Mouse (Mus musculus) small intestine, adult 2 months (tissue): Measurements from ENCODE around the gene Heyl.

Experiments
- CTCF ChIP-seq: fragments of 200-500 bp; IDR thresholded peaks from 2 replicates; pipeline ENCODE4 v1.5.1; 2012; ENCODE audit warnings: low read depth, mild to moderate bottlenecking, control low read depth, inconsistent platforms, low read length, moderate library complexity, mixed read lengths; ENCODE audit not compliant: insufficient replicate concordance, insufficient read length; ENCODE audit errors: extremely low read depth
- POLR2A ChIP-seq: fragments of 200-500 bp; IDR thresholded peaks from 2 replicates; pipeline ENCODE4 v1.6.1; 2012; ENCODE audit warnings: low read depth, mild to moderate bottlenecking, control low read depth, inconsistent platforms, low read length, moderate library complexity

GRCm38 (mm10) chr4:123233492-123234084 lies at the start of gene Heyl:
- no peak for TF ChIP-seq CTCF
- TF ChIP-seq POLR2A, result no peak
